Mouse (Mus musculus) kidney, postnatal 14 days (tissue): ENCODE measurements at regions not wholly inside any gene's neighbourhood (a gene's known extent, or its start where the extent isn't known, plus 50 kb on each side); places are given as distances from the start of the nearest gene placed in this dataset.

Experiments
- DNase-seq: peaks from one replicate; pipeline ENCODE4 v3.0.0; 2022; ENCODE audit warnings: mixed read lengths

- no peak for DNase-seq
These were observed 349.5 kb downstream of the Ajap1 start for GRCm38 (mm10) chr4:153133147-153133546.

DNA sequence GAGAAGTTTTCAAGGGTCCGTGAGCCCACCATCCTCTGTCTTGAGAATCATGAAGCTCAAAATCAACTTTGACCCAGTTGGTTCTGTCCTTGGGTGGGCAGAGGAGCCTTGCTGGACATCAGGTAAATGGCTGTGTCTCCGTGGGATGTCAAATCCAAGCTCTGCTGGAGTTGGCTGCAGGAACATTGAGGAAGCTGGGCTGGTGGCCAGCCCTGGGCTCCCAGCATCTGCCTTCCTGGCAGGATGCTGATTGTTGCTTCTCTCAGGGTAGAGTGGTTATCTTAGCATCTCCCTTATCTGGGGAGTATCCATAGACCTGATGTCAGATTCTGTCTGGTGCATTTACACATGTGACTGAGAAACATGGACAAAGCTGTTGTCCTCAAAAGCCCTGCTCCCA is 353.3 kb downstream of the Ajap1 start:
- DNase-seq: no peak

DNA sequence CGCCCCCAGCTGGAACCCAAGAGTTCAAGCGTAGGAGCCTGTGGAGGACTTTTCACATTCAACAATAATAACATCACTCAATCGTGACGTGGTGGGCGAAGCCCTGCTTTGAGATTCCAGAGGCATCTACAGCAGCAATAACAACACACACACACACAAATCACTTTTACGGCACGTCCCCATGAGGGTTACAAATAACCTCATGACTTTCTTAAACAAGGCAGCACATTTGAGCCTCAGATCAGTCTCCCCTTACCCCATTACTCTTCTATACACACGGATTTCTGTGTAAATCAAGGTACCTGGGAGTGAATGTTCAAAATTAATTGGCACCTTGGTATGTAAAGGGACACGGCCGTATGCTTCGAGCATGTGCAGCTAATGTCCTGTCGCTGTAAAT is 354.4 kb downstream of the Ajap1 start:
- DNase-seq: no peak

DNA sequence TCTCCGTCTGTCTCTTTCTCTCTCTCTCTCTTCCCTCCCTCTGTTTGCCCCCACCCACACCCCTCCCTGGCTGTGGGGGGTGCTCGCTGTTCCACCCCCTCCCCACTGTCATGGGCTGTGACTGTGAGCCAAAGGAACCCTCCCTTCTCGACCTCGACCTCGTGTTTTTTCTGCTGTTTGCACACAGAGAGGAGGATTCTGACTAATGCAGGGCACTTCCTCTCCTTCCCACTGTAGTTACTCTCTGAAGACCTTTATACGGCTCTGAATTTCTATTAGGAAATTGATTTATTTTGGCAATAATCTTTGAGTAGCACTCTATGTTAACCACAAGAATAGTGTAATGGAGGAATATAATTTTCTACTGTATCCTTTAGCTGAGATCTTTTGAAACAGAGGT is 362.1 kb downstream of the Ajap1 start:
- no peak for DNase-seq

DNA sequence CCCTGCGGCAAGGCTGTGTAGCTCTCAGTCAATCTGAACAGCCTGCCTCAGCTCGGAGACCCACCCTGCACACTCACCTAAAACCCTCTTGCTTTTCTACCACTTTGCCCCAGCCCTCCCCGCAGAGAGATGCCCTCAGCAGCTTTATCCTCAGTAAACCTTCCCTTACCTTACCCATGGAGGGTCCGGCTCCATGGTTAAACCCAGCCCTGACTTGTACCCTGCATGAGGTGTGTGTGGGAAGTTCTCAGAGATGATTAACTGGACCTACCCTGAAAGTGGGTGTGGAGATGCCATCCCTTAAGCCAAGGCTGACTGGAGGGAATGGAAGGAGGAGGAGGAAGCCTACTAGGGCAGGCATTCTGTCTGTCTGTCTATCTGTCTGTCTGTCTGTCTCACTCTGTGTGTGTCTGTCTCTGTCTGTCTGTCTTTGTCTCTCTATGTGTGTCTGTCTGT is 362.9 kb downstream of the Ajap1 start:
- peak; percentile 33 for DNase-seq

DNA sequence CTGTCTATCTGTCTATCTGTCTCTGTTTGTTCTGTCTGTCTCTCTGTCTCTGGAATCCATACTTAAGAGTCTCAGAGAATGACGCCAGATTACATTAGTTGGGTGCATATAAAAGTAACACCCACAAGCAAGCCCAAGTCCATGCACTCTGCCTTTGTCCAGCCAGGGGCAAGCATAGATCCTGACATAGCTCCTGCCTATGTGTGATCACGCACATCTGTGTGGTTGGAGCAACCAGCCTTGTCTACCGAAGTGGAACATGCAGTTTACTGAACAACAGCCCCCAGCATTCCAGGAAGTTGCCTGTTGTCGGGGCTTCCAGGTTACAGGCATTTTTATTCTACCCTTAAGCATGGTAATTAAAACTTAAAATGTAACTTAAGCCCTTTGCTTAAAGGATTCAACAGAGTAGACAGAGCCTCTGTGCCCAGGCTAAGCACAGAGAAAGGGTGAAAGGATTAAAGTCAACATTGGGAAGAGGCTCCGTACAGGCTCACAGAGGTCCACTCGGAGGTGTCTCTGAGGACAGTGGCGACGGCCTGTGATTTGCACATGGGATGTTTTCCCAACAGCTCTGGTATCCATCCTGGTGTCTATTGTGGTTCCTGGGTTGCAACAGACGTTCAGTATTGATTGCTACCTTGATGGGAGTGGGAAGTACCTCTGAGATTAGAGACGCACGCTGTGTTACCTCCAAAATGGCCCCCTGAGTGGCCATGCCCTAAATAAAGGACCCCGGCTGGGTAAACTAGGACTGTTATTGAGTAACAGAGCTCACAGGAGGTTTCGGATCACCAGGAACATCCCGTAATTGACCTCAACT is 363.6 kb downstream of the Ajap1 start:
- peak; percentile 25 for DNase-seq

- DNase-seq: no peak
These were observed 367.6 kb downstream of the Ajap1 start for GRCm38 (mm10) chr4:153114998-153115397.

- no peak for DNase-seq
These were observed 369.0 kb downstream of the Ajap1 start for GRCm38 (mm10) chr4:153113577-153113976.

- peak; percentile 45 for DNase-seq
These were observed 372.3 kb downstream of the Ajap1 start for GRCm38 (mm10) chr4:153110291-153110746.

- no peak for DNase-seq
These were observed 384.0 kb downstream of the Ajap1 start for GRCm38 (mm10) chr4:153098591-153098990.

DNA sequence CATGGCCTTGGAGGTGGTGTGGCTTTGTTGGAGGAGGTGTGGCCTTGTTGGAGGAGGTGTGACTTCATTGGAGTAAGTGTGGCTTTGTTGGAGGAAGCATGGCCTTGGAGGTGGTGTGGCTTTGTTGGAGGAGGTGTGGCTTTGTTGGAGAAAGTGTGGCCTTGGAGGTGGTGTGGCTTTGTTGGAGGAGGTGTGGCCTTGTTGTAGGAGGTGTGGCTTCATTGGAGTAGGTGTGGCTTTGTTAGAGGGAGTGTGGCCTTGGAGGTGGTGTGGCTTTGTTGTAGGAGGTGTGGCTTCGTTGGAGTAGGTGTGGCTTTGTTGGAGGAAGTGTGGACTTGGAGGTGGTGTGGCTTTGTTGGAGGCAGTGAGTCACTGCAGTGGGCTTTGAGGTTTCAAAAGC is 385.0 kb downstream of the Ajap1 start:
- DNase-seq: no peak

- DNase-seq: no peak
These were observed 389.5 kb downstream of the Ajap1 start for GRCm38 (mm10) chr4:153093129-153093528.

DNA sequence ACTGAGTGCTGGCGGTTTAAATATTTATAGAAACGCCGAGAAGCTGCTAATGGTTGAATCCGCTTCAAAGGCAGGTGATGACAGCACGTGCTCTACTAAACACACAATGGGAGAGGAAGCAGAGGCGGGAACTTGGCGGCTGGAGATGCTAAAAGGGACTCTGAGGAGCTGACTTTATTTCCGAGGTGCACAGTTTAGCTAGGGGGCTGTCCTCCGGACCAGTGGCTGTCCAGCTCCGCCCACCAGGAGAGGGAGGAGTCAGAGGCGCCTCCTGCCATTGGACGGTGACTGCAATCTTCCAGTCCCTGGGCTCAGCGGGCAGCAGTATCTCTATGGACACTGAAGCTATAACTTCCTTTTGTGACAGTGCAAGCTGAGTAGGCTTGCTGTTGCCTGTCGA is 400.4 kb downstream of the Ajap1 start:
- DNase-seq: peak; percentile 25

DNA sequence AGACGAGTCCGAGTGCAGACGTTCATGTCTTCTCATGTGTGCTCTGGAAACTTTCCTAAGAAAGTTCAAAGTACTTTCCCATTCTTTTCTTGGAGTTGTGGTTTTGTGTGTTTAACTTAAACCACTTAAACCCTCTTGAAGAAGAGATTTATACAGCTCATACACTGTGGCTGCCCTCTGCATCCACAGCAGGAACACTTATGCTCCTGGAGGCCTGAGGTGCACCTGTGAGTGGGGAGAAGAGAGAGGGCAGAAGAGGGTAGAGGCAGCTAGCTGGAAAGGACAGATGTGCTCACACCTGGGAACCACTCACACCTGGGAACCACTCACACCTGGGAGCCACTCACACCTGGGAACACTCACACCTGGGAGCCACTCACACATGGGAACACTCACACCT is 408.0 kb downstream of the Ajap1 start:
- no peak for DNase-seq

- no peak for DNase-seq
These were observed 412.3 kb downstream of the Ajap1 start for GRCm38 (mm10) chr4:153070190-153070745.

- no peak for DNase-seq
These were observed 414.1 kb downstream of the Ajap1 start for GRCm38 (mm10) chr4:153068484-153069033.

GRCm38 (mm10) chr4:153064021-153064605 is 418.5 kb downstream of the Ajap1 start:
- DNase-seq: no peak

DNA sequence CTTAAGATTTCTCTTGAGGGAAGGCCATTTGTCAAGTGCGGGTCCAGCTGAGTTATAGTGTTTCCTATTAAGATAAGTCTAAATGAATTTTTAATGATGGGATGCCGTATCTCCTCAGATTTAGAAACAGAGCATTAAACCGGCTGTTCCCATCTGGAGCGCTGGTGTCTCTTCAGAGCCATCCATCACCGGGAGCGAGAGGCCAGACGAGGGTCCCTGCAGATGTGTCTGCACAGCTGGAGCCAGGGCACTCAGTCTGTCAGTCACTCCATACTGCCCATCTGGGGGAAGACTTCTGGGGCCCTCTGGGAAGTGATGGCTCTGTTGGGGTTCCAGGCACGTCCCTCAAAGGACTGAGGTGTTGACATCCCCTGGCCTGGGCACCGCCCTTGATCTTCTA is 419.2 kb downstream of the Ajap1 start:
- peak; percentile 42 for DNase-seq

DNA sequence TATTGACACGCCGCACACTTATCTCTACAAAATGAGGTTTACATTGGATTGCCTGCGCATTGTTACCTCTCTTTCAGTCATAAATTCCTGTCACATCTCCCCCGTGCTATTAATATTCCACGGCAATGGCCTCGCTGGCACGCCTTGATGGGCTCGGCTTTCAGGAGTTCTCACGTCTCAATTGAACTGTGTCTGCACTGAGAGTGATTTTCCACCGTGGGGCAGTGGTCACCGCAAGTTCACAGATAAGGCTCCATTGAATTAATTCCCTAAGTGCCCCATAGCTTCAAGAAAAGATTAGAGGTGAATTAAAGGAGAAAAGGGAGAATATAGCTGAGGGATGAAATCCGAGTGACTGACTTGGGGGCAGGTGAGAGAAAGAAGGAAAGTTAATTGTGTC is 424.5 kb downstream of the Ajap1 start:
- DNase-seq: no peak

DNA sequence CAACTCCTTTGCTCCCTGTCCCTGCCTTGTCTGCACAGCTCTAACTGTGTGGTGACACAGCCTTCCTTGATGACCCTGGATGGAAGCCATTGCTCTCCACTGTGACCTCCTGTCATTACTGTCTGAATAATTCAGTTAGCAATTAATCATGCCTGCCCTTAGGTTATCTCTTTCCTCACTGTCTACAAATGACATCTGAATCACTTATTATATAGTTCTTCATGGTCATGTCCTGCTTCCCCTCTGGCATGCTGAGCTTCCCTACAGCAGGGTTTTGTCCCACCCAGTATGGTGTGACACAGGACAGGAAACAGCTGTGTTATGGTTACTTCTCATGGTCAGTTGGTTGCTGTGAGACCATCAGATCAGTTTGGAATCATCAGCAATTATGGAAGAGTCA is 458.9 kb downstream of the Ajap1 start:
- DNase-seq: peak; percentile 33

- peak; percentile 82 for DNase-seq
These were observed 463.4 kb downstream of the Ajap1 start for GRCm38 (mm10) chr4:153019211-153019610.

GRCm38 (mm10) chr4:153018138-153018921 is 464.3 kb downstream of the Ajap1 start:
- no peak for DNase-seq

DNA sequence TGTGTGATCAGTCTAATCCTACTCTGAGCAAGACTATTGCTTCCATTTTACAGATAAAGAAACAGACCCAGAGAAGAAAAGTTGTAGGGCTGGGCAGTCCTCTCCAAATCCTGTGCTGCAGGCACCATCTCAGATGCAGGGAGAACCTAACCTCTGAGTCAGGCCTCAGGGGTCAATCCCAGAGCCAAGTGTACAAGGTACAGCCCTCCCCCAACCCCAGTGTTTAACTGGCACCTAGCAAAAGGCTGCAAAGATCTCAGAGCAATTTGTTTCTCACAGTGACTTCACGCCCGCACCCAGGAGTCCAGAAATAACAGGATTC is 464.8 kb downstream of the Ajap1 start:
- peak; percentile 33 for DNase-seq
